Mouse (Mus musculus): ENCODE data around the gene Rtkn2. TPM values are rescaled to one million over a fixed set of nuclear protein-coding genes. Genes with fewer than 3 reads are reported as not detected.

Rtkn2 gene
- 1 to 10 TPM in 1 of 26 experiments, under 1 TPM in 10, not detected in 15; 0.16 to 1.3 (median 0.44) TPM for total RNA-seq (2018; cell fraction: chromatin; rRNA removed)
- total RNA-seq (2018; cell fraction: cytosol; rRNA removed) = under 1 TPM in 15 of 26 experiments, not detected in 11; 0.04 to 0.29 (median 0.09) TPM
- total RNA-seq (2018; cell fraction: nucleus; rRNA removed) = under 1 TPM in 9 of 26 experiments, not detected in 17; 0.12 to 0.64 (median 0.33) TPM
- 0.13 to 0.22 TPM (median 0.14 TPM) in 3 replicates for polyA plus RNA-seq (2018)

DNA sequence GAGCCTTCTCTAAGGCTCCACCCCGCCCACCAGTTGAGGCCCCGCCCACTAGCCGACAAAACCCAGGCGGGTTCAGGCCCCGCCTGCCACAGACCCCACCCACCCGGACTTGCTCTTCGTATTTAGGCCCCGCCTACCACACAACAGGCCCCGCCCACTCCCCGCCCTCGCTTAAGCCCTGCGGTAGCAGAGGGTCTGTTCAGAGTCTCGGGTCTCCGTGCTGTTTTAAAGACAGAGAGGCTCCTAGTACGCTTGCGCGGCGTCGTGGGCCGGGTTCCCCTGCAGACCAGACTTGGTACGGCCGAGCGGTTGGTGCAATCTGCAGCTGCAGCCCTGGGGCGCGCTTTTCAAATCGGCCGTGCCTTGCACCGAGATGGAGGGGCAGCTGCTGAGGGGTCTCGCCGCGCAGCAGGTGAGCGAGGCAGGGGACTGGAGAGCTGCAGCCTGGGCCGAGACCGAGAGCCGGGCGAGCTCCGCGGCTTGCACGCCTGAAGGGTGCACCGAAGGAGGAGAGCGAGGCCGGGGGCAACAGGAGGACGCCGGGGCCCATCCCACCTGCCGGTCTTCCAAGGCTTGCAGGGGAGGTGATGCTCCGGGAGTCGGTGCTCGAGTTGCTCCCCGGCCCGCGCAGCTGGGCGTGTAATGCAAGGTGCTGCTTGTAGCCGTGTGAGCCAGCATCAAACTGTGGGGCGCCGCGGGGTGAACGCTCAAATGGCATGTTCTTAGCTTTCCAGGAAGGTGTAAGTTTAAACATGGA is at the start of gene Rtkn2:
TSS of gene Rtkn2 (plus strand) at position 170 of the 757 bp plus-strand sequence.
- peak within 1 kb of the TSS; percentile 35 for H3K4me3 ChIP-seq (ENCODE audit: inconsistent target)
- under 1% methylated on average over 57 of the region's 57 CpGs for WGBS (ENCODE audit: missing documents)
- H3K79me2 ChIP-seq (ENCODE audit: inconsistent target) = no peaks in the 10 kb centered on the region
- H3K27ac ChIP-seq = no peak within 1 kb of the TSS
- H3K36me3 ChIP-seq (ENCODE audit: inconsistent target) = no peaks in the 10 kb centered on the region

DNA sequence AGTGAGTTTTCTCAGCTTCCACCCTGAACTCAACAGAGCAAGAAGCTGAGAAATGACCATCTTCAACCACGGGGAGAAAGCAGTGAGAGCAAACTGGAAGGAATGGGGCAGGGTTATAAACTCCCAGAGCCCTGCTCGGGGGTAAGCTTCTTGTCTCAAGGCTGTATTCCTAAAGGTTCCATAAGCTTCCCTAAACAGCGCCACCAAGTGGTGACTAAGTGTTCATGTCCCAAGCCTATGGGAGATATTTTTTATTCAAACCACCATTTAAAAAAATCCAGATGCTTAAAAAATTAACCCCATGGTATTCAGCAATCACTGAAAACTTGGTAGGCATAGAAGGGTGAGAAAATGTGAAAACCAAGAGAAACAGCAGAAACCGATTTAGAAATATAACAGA is 48.0 kb upstream of the Rtkn2 start:
- Histone ChIP-seq H3K27ac (no peak overlapping the region), H3K79me2 (ENCODE audit: inconsistent target) (no peaks in the 10 kb centered on the region), H3K4me3 (ENCODE audit: inconsistent target) (no peak overlapping the region), H3K36me3 (ENCODE audit: inconsistent target) (no peaks in the 10 kb centered on the region)
- WGBS (ENCODE audit: missing documents) = 86% methylated on average over 4 of the region's 4 CpGs

DNA sequence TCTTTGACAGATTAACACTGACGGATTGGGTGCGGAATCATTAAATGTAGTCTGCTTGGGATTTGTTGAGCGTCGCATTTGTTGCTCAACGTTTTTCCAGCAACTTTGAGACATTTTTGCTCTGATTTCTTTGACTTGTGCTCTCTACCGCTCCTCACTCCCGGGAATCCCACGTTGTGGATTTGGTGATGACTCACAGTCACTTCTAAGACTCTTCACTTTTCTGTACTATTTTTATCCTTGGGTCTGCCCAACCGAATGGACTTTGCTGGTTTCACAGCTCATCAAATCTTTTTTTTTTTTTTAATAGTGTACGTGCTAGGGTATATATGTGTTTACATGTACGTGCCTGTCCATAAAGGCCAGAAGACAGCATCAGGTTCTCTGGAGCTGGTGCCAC is 46.6 kb upstream of the Rtkn2 start:
- Histone ChIP-seq H3K79me2 (ENCODE audit: inconsistent target) (no peaks in the 10 kb centered on the region), H3K4me3 (ENCODE audit: inconsistent target) (no peak overlapping the region), H3K27ac (no peak overlapping the region), H3K36me3 (ENCODE audit: inconsistent target) (no peaks in the 10 kb centered on the region)
- WGBS (ENCODE audit: missing documents) = 91% methylated on average over 11 of the region's 11 CpGs

DNA sequence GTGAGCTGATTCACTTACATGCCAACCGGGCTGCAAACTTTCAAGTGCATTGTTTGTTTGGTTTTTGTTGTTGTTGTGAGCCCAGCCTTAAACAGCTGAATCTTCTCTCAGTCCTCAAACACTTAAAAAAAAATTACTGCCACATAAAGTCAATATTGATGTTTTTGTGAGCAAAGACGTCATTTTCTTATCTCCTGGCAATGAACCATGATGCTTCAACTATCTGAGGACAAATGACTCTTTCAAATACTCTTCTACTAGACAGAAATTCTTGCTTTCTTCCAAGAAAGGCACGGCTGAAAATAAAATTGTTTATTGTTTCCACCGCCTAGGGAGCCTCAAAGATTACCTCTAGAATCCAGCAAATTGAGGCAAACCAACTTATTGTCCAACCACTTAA is 42.4 kb upstream of the Rtkn2 start:
- H3K79me2 ChIP-seq (ENCODE audit: inconsistent target) = no peaks in the 10 kb centered on the region
- H3K4me3 ChIP-seq (ENCODE audit: inconsistent target) = no peak overlapping the region
- H3K27ac ChIP-seq = no peak overlapping the region
- WGBS (ENCODE audit: missing documents) = 90% methylated on average over 4 of the region's 4 CpGs
- no peaks in the 10 kb centered on the region for H3K36me3 ChIP-seq (ENCODE audit: inconsistent target)

DNA sequence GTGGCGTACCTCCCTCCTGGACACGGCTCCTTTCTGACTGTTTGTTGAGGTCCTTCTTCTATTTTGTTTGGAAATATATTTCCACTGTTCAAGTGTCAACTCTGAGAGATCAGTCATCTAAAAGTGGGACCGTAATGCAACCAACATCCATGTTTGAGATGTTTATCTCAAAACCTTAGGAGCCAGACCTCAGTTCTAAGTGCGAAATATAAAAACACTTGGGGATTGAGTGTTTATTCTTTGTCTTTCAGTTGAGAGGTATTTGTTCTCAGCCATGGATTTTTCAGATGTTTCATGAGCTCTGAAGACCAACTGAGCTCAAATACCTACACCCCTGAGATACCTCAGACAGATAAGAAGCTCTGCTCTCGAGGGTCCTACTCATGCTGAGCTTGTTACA is 41.6 kb upstream of the Rtkn2 start:
- Histone ChIP-seq H3K27ac (no peak overlapping the region), H3K4me3 (ENCODE audit: inconsistent target) (no peak overlapping the region), H3K36me3 (ENCODE audit: inconsistent target) (no peaks in the 10 kb centered on the region), H3K79me2 (ENCODE audit: inconsistent target) (no peaks in the 10 kb centered on the region)
- 90% methylated on average over 5 of the region's 5 CpGs for WGBS (ENCODE audit: missing documents)

DNA sequence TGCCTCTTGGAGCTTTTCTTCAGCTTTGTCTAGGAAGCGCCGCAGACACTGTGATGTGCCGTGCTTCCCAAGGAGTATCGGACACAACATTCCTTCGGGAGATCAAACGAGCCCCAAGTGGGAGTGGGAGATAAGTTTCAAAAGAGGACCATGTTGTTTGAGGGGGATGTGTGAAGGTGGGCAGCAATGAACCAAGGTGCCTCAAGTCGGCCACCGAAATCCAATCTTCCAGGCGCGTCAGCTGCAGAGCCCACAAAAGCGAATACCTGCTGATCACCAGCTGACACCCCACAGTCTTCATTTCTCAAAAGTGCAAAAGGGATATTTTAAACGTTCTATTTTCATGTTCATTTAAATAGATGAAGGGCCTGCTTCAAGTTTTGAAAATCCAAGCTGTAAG is 39.8 kb upstream of the Rtkn2 start:
- no peak overlapping the region for H3K4me3 ChIP-seq (ENCODE audit: inconsistent target)
- no peaks in the 10 kb centered on the region for H3K36me3 ChIP-seq (ENCODE audit: inconsistent target)
- no peaks in the 10 kb centered on the region for H3K79me2 ChIP-seq (ENCODE audit: inconsistent target)
- WGBS (ENCODE audit: missing documents) = 86% methylated on average over 12 of the region's 12 CpGs
- H3K27ac ChIP-seq = no peak overlapping the region

DNA sequence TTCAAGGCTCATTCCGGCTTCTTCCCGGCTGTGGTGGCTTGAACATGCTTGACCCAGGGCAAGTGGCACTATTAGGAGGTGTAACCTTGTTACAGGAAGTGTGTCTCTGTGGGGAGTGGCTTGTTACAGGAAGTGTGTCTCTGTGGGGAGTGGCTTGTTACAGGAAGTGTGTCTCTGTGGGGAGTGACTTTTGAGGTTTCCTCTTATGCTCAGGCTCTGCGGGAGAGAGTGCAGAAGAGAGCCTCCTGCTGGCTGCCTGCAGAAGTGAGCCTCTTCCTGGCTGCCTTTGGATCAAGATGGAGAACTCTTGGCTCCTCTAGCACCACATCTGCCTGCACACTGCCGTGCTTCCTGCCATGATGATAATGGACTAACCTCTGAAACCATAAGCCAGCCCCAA is 35.9 kb upstream of the Rtkn2 start:
- no peak overlapping the region for H3K4me3 ChIP-seq (ENCODE audit: inconsistent target)
- 80% methylated on average over 4 of the region's 4 CpGs for WGBS (ENCODE audit: missing documents)
- no peaks in the 10 kb centered on the region for H3K79me2 ChIP-seq (ENCODE audit: inconsistent target)
- no peak overlapping the region for H3K27ac ChIP-seq
- no peaks in the 10 kb centered on the region for H3K36me3 ChIP-seq (ENCODE audit: inconsistent target)

DNA sequence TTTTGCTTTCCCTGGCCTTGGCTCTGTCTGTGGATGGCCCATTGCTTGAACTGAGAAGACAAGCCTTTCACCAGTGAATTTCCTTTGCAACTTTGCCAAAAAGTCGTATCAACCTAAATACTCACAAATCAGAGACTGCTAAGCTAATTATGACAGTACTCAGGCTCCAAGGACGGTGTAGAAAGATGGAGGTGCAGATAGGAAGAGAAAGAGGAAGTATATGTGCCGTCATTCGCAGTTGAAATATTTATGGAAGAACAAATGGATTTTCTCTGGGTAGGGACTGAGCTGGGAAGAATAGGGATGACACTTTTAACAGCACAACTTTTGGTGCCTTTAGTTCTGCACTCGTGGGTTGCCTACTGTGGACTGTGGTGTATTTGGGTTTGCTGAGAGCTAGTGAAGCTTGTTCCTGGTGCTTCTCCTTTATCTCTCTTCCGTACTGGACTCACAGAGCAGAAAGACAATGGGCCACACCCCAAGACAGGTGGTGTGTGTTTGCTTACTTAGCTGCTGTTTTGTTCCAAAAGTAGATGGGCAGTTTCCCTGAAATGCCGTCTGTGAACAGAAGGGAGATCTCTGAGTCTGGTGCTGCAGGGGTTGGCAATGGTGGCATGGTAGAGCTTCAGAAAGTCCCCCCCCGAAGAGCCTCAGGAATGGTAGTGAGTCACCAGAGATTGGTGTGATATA is 29.2 kb upstream of the Rtkn2 start:
- Histone ChIP-seq H3K79me2 (ENCODE audit: inconsistent target) (no peaks in the 10 kb centered on the region), H3K36me3 (ENCODE audit: inconsistent target) (no peaks in the 10 kb centered on the region), H3K4me3 (ENCODE audit: inconsistent target) (no peak overlapping the region), H3K27ac (no peak overlapping the region)
- 46% methylated on average over 8 of the region's 8 CpGs for WGBS (ENCODE audit: missing documents)

DNA sequence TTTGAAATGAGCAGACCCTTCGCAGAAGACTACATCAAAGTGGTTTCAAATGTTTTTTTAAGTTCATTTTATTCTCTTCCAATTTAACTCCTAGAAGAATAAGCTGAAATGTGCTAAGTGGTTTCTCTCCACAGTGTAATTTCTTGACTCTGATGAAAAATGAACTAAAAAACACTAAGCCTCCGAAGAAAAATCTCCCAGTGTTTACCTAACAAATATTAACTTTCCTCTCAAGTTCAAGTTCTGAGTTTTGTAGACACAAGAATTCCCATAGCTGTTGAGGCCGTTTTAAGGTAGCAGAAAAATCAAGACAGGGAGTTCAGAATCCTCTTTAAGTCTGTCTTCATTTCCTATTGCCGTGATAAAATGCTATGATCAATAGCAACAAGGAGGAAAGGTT is 27.7 kb upstream of the Rtkn2 start:
- 93% methylated on average over 4 of the region's 4 CpGs for WGBS (ENCODE audit: missing documents)
- H3K4me3 ChIP-seq (ENCODE audit: inconsistent target) = no peak overlapping the region

DNA sequence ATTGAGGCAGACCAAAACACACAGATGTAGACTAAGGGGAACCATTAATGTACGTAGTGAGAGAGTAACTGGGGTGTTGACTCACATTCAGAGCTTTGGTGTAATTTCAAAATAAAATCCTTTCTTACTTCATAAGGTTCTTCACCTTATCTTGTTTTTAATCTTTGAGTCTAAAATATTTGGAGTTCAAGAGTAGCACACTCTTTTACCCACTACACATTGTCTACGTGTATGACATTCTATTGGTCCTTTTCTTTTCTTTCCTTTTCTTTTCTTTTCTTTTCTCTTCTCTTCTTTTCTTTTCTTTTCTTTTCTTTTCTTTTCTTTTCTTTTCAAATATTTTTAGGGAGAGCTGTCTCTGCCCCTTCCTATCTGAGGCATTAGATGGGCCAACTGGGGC is 23.4 kb upstream of the Rtkn2 start:
- WGBS (ENCODE audit: missing documents) = 90% methylated on average over 2 of the region's 2 CpGs
- Histone ChIP-seq H3K36me3 (ENCODE audit: inconsistent target) (no peaks in the 10 kb centered on the region), H3K4me3 (ENCODE audit: inconsistent target) (no peak overlapping the region), H3K79me2 (ENCODE audit: inconsistent target) (no peaks in the 10 kb centered on the region), H3K27ac (no peak overlapping the region)

More for the DNA sequence above, 27.7 kb upstream of the Rtkn2 start:
- Histone ChIP-seq H3K27ac (no peak overlapping the region), H3K79me2 (ENCODE audit: inconsistent target) (no peaks in the 10 kb centered on the region), H3K36me3 (ENCODE audit: inconsistent target) (no peaks in the 10 kb centered on the region)

DNA sequence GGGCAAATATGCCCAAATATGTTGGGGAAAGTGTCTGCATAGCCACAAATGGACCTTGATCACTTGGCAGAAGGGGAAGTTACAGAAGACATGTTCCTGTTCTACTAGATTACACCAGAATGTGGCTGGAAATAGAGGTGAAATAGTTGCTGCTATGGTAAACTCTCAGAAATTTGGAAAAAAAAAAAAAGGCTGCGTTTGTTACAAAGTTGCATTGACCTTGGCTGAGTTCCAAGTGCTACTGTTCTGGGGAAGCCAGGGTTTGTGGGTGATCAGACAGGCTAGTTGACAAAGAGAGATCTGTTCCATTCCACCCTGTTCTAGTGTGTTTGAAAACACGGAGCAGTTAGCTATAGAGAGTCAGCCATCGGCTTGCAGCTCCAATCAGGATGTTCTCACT is 19.4 kb upstream of the Rtkn2 start:
- Histone ChIP-seq H3K79me2 (ENCODE audit: inconsistent target) (no peaks in the 10 kb centered on the region), H3K36me3 (ENCODE audit: inconsistent target) (no peaks in the 10 kb centered on the region), H3K4me3 (ENCODE audit: inconsistent target) (no peak overlapping the region), H3K27ac (no peak overlapping the region)
- WGBS (ENCODE audit: missing documents) = 47% methylated on average over 3 of the region's 3 CpGs

DNA sequence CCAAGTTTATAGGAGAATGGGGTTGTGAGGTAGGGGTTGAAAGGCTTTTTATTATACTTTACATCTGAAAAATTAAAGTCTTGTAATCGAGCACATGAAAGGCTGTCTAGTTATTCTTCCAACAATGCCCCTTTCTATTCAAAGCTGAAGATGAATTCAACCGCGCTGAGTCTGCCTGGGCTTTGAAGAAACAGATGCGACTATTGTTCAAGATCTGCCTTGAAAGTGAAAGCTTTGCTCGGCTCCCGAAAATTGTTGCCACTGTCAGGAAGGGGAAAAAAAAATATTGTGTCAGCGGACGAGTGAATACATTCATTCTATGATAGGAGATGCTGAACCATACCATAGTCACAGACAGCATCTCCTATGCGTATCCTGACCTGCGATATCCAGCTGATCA is 16.9 kb upstream of the Rtkn2 start:
- 73% methylated on average over 10 of the region's 10 CpGs for WGBS (ENCODE audit: missing documents)

DNA sequence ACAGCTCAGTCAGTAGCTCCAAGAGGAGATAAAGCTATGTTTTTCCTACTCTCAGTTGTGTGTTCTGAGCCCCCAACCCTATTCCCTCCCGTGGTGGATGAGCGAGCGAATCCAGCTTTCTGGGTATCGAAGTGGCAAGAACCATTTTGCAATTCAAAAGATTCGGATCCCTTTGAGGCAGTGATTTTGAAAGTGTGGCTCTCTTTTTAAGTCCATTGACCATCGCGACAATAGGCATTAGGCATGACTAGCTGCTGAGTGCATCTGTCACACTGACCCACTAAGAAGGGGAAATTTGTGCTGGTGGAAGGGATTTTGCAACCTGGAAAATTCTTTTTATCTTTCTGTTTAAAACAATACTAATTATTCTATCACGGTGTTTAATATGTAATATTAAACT is 15.3 kb upstream of the Rtkn2 start:
- no peak overlapping the region for H3K4me3 ChIP-seq (ENCODE audit: inconsistent target)
- 95% methylated on average over 8 of the region's 8 CpGs for WGBS (ENCODE audit: missing documents)
- no peaks in the 10 kb centered on the region for H3K36me3 ChIP-seq (ENCODE audit: inconsistent target)
- H3K27ac ChIP-seq = no peak overlapping the region
- H3K79me2 ChIP-seq (ENCODE audit: inconsistent target) = no peaks in the 10 kb centered on the region

More for the DNA sequence above, 16.9 kb upstream of the Rtkn2 start:
- Histone ChIP-seq H3K36me3 (ENCODE audit: inconsistent target) (no peaks in the 10 kb centered on the region), H3K79me2 (ENCODE audit: inconsistent target) (no peaks in the 10 kb centered on the region), H3K27ac (no peak overlapping the region), H3K4me3 (ENCODE audit: inconsistent target) (no peak overlapping the region)

DNA sequence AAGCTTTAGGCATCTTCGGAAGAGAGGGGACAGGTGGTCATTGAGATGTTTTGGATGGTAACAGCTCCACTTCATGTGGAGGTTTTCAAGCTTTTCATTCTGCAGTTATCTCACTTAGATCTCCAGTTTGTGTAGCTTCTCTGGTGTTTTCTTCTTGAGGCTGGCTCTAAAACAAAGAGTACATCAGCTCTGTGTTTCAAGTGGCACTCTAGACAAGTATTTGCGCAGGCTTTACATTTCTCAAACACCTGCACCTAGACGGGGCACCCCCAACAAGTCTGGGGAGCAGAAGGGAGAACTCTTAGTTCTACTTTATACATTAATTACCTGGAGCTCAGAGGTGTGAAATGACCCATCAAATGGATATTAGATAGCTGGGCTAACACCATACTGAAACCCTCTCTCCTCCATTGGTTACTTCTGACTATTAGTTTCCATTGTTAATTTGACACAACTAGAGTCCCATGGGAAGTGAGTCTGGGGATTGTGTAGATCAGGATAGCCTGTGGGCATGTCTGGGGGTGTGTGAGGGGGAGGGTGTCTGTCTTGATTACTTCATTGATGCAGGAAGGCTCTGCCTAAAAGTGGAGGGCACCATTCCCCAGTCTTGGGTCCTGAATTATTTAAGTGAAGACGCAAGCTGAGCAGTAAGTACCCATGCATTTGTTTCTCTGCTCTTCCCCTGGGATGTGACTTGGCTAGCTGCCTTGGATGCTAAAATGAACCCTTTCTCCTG is 14.0 kb upstream of the Rtkn2 start:
- Histone ChIP-seq H3K27ac (peak overlapping the region; percentile 80), H3K36me3 (ENCODE audit: inconsistent target) (no peaks in the 10 kb centered on the region), H3K79me2 (ENCODE audit: inconsistent target) (no peaks in the 10 kb centered on the region), H3K4me3 (ENCODE audit: inconsistent target) (no peak overlapping the region)
- 97% methylated on average over 4 of the region's 4 CpGs for WGBS (ENCODE audit: missing documents)
